Mouse (Mus musculus): ENCODE measurements around the gene Reps2.

The Reps2 gene

GRCm38 (mm10) chrX:162500962-162501361, 142.5 kb downstream of the Reps2 start:
- DNase-seq (ENCODE audit: low read depth in 2 of 2, low spot score in 2 of 2) = no peak

DNA sequence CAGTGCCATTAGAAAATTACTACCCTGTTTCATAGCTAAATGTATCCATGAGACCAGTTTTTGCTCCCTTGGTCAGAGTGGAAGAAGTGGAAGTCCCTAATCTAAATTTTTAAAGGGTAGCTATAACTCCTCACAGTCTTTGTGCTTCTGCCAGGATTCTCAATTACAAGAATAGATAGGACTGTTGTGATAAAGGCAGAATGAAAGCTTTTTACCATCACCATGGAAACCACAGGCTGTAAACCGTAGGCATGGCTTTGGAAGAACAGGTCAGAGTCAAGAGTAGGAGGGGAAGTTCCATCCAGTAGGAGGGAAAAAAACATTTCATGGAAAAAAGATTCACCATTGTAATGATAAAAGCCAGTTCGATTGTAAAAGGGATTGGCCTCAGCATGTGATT, 147.0 kb downstream of the Reps2 start:
- no peak for DNase-seq (ENCODE audit: low read depth in 2 of 2, low spot score in 2 of 2)

DNA sequence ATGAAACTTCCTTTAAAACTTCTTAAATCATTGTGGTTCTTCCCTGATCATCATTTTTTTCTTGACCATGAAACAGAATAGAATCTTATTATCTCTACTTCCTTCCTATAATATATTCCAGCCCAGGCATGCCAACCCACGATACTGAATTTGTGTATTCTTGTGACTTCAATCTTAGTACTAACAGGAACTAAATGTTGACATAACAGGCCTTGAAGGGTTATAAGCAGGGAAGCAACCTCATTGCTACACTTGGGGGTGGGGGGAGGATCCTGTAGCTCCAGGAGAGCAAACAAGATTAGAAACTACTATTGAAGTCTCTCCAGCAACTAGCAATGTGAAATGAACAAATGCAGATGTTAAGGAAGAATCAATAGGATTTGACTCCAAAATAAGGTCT, 154.8 kb downstream of the Reps2 start:
- DNase-seq (ENCODE audit: low read depth in 2 of 2, low spot score in 2 of 2) = no peak

- no peak for DNase-seq (ENCODE audit: low read depth in 2 of 2, low spot score in 2 of 2)
These were observed 155.7 kb downstream of the Reps2 start for GRCm38 (mm10) chrX:162487734-162488133.

- DNase-seq (ENCODE audit: low read depth in 2 of 2, low spot score in 2 of 2) = no peak
These were observed 173.2 kb downstream of the Reps2 start for GRCm38 (mm10) chrX:162470213-162470612.

DNA sequence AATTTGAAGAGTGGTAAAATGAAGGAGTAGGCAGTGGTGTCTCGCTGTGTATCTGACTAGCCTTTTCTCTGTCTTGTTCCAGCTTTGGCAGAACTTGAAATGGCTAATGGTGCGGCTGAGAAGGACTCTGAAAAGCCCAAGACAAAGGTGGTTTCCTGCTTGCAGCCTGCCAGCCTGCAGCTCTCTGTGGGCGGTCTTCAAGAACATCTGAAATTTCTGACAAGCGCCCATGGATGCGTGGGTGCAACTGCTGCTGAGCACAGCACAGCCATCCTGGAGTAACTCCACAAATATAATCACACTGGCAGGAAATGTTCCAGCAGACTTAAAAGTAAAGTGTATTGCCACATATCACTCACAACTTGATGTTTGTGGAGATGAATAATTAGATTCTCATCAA, 181.3 kb downstream of the Reps2 start:
- no peak for DNase-seq (ENCODE audit: low read depth in 2 of 2, low spot score in 2 of 2)

DNA sequence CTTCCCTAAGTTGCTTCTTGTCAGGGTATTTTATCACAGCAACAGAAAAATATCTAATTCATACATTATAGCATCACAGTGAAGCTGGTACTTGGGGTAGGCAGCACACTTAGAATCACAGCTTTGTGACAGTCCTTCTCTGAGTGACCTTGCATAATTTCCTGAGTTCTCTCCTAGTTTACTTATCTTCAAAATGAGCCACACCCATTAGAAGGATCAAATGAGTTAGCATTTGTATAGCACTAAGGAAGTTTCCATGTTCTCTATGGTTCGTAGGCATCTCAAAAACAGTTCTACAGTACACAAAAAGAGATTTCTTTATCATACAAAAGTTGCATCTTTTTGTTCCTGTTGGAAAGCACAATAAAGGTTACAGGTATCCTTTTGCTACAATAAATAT, 187.0 kb downstream of the Reps2 start:
- no peak for DNase-seq (ENCODE audit: low read depth in 2 of 2, low spot score in 2 of 2)

DNA sequence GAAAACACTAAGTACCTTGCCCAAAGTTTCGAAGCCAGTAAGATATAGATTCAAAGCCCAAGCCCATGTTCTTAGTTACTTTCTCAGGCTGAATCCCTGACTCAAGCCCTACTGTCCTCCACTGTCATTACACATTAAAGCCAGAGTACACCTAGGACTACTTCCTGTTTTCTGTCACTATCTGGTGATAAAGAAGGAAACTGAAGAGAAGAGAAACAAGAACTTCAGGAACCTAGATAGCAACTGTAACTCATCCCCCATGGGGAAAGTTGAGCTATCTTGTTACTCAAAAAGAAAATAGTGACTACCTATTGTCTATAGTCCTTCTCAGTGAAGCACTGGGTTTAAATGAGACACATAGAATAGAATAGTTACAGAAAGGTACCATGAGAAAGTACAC, 188.1 kb downstream of the Reps2 start:
- DNase-seq (ENCODE audit: low read depth in 2 of 2, low spot score in 2 of 2) = no peak

GRCm38 (mm10) chrX:162453821-162454402, 189.5 kb downstream of the Reps2 start:
- DNase-seq (ENCODE audit: low read depth in 2 of 2, low spot score in 2 of 2) = no peak

GRCm38 (mm10) chrX:162452642-162453041, 190.8 kb downstream of the Reps2 start:
- DNase-seq (ENCODE audit: low read depth in 2 of 2, low spot score in 2 of 2) = no peak

GRCm38 (mm10) chrX:162447974-162448373, 195.5 kb downstream of the Reps2 start:
- no peak for DNase-seq (ENCODE audit: low read depth in 2 of 2, low spot score in 2 of 2)

DNA sequence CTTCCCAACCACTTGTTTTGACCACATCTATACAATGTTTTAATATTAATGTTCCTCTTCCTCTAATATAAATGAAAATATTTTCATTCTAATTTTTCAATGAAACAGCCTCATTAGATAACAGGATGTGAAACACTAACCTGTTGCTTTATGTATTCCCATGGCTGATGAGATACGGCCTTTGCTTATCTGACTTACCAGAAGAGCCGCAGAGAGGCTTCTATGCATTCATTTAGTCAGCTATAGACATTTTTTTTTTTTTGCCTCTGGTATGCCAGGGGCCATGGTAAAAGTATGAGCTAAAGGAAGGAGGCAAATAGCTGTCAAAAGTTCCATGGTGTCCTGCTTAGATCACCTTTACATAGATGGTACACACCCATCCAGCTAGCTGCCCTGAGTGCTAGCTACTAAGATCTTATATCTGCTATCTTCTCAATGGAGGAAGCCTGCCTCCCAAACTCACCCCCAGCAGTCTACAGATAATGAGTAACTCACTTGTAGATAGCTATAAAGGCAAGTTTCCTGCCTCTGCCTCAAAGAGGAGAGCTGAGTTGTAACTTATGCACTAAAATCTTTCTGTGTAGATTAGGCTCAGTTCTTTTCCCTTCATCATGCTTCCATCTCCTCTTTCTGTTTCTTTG, 196.7 kb downstream of the Reps2 start:
- DNase-seq (ENCODE audit: low read depth in 2 of 2, low spot score in 2 of 2) = no peak

GRCm38 (mm10) chrX:162443387-162443786, 200.1 kb downstream of the Reps2 start:
- no peak for DNase-seq (ENCODE audit: low read depth in 2 of 2, low spot score in 2 of 2)

GRCm38 (mm10) chrX:162442970-162443369, 200.5 kb downstream of the Reps2 start:
- no peak for DNase-seq (ENCODE audit: low read depth in 2 of 2, low spot score in 2 of 2)

- no peak for DNase-seq (ENCODE audit: low read depth in 2 of 2, low spot score in 2 of 2)
These were observed 210.5 kb downstream of the Reps2 start for GRCm38 (mm10) chrX:162432776-162433543.

DNA sequence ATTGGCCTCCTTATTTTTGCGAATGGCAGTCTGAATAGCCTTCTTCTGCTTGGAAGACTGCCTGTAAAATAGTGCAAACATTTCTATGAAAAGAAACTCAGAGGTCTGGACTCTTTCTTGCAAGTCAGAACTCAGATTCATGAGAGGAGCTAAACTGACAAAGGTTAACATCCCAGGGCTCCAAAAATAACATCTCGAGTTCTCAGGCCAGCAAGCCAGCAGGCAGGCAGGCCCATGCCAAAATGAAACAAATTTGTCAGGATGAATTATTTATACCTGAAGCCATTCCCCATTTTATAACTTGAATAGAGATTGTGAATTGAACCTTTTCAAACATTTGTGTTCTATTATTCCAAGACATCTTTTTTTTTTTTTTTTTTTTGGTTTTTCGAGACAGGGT, 215.8 kb downstream of the Reps2 start:
- DNase-seq (ENCODE audit: low read depth in 2 of 2, low spot score in 2 of 2) = no peak

DNA sequence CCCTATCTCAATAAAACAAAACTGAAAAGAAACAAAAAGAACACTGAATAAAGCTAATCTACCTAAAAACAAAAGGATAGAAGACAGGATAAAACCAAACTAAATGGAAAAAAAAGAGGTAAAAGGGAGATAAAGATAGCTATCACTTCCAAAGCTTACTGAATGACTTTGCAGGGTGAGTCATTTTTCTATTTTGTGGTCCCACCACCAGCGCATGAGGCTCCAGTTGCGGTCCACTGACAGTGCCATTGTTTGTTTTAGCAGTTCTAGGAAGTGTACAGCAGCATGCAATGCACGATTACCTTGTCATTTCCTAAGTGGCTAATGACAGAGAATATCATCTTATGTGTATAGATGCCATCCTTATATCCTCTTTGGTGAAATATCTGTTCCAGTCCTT, 224.0 kb downstream of the Reps2 start:
- no peak for DNase-seq (ENCODE audit: low read depth in 2 of 2, low spot score in 2 of 2)

DNA sequence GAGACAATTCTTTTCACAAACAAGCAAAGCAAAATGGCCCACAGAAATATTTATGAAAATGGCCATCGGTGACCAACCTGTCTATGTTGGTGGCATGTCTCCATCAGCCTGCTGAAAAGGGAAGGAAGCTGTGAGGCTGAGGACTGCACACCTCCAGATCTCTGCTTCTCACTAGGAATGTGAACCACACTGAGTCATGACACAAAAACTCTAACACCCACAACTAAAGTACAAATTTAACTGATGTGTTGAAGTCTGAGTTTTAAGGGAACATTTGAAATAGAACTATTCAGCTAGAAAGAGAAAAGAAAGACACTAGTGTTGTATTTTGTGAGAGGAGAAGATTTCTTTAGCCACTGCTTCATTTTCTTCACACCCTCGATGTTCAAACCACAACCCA, 230.3 kb downstream of the Reps2 start:
- DNase-seq (ENCODE audit: low read depth in 2 of 2, low spot score in 2 of 2) = no peak

- DNase-seq (ENCODE audit: low read depth in 2 of 2, low spot score in 2 of 2) = no peak
These were observed 236.2 kb downstream of the Reps2 start for GRCm38 (mm10) chrX:162407291-162407690.

GRCm38 (mm10) chrX:162402487-162402886, 241.0 kb downstream of the Reps2 start:
- DNase-seq (ENCODE audit: low read depth in 2 of 2, low spot score in 2 of 2) = no peak

- no peak for DNase-seq (ENCODE audit: low read depth in 2 of 2, low spot score in 2 of 2)
These were observed 262.7 kb downstream of the Reps2 start for GRCm38 (mm10) chrX:162380730-162381129.

DNA sequence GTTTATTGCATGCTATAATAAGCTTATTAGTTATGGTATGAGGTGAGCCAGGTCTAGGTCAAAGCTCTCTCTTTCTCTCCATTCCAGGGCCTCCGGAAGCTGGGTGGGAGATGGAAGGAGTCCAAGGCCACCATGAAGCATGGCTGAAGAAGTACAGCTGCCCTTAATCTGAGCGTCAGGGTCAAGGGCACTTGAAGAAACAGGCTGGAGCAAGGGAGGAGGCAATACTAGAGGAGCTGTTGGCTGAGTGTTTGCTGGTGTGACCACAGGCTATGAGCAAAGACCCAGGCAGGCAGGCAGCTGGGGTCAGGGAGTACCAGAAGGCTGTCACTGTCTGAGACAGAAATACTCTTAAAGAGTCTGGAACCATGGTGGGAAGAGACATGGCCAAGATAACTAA, 280.2 kb downstream of the Reps2 start:
- DNase-seq (ENCODE audit: low read depth in 2 of 2, low spot score in 2 of 2) = no peak

Measured in CD8-positive naive resting alpha-beta T cell, adult 2 months (primary cell).